Mouse (Mus musculus): ENCODE measurements around the gene Gm2075. TPM values are rescaled to one million over a fixed set of nuclear protein-coding genes. Genes with fewer than 3 reads are reported as not detected.
"Not testable (repeated sequence)": the region's sequence is repeated elsewhere in the genome, so short reads cannot be mapped to it uniquely, and the experiment has no call there.

Gm2075 gene
- polyA plus RNA-seq (2015; fragmentation: Nextera tagmentation; extraction: Ambion mirVana): not detected in 2 replicates

GRCm38 (mm10) chr12:88011548-88011947, at the start of gene Gm2075:
Gene Gm2075, plus strand, starts transcription at chr12:88011848.
- H3K4me3 ChIP-seq (ENCODE audit: low read length); H3K4me1 ChIP-seq (ENCODE audit: control insufficient read depth, insufficient read depth, low read length); H3K36me3 ChIP-seq (ENCODE audit: control insufficient read depth, insufficient read depth, low read length); H3K4me2 ChIP-seq (ENCODE audit: low read depth, low read length); H3K27ac ChIP-seq (ENCODE audit: low read length); H3K27me3 ChIP-seq (replicated peaks; ENCODE audit: control insufficient read depth, insufficient read depth, low read length); H3K9ac ChIP-seq (ENCODE audit: low read depth, low read length); H3K9me3 ChIP-seq (ENCODE audit: control insufficient read depth, low read length); ATAC-seq: not testable (repeated sequence)
- WGBS: no CpG with 5 or more reads among the region's 1 CpGs

GRCm38 (mm10) chr12:87984000-87984399, 27.6 kb upstream of the Gm2075 start:
- H3K9ac ChIP-seq (ENCODE audit: low read depth, low read length); H3K27ac ChIP-seq (ENCODE audit: low read length); H3K9me3 ChIP-seq (ENCODE audit: control insufficient read depth, low read length); H3K4me2 ChIP-seq (ENCODE audit: low read depth, low read length); H3K4me3 ChIP-seq (ENCODE audit: low read length); ATAC-seq; H3K36me3 ChIP-seq (ENCODE audit: control insufficient read depth, insufficient read depth, low read length); H3K4me1 ChIP-seq (ENCODE audit: control insufficient read depth, insufficient read depth, low read length); H3K27me3 ChIP-seq (replicated peaks; ENCODE audit: control insufficient read depth, insufficient read depth, low read length): not testable (repeated sequence)

GRCm38 (mm10) chr12:88004118-88004517, 7.5 kb upstream of the Gm2075 start:
- H3K27ac ChIP-seq (ENCODE audit: low read length); H3K9me3 ChIP-seq (ENCODE audit: control insufficient read depth, low read length); H3K27me3 ChIP-seq (replicated peaks; ENCODE audit: control insufficient read depth, insufficient read depth, low read length); H3K9ac ChIP-seq (ENCODE audit: low read depth, low read length); H3K4me2 ChIP-seq (ENCODE audit: low read depth, low read length); H3K4me3 ChIP-seq (ENCODE audit: low read length); ATAC-seq; H3K36me3 ChIP-seq (ENCODE audit: control insufficient read depth, insufficient read depth, low read length); H3K4me1 ChIP-seq (ENCODE audit: control insufficient read depth, insufficient read depth, low read length): not testable (repeated sequence)
- 58% methylated on average over 3 of the region's 3 CpGs for WGBS

- 70% methylated on average over 1 of the region's 2 CpGs for WGBS
- not testable (repeated sequence) for H3K4me2 ChIP-seq (ENCODE audit: low read depth, low read length); ATAC-seq; H3K36me3 ChIP-seq (ENCODE audit: control insufficient read depth, insufficient read depth, low read length); H3K4me1 ChIP-seq (ENCODE audit: control insufficient read depth, insufficient read depth, low read length); H3K9me3 ChIP-seq (ENCODE audit: control insufficient read depth, low read length); H3K27ac ChIP-seq (ENCODE audit: low read length); H3K27me3 ChIP-seq (replicated peaks; ENCODE audit: control insufficient read depth, insufficient read depth, low read length); H3K9ac ChIP-seq (ENCODE audit: low read depth, low read length); H3K4me3 ChIP-seq (ENCODE audit: low read length)
These were observed 7.0 kb downstream of the Gm2075 start, which contains the start of gene Gm6803 for GRCm38 (mm10) chr12:88018671-88019070. Gene Gm6803, minus strand, starts transcription at chr12:88018771.

- not testable (repeated sequence) for H3K9ac ChIP-seq (ENCODE audit: low read depth, low read length); H3K4me3 ChIP-seq (ENCODE audit: low read length); H3K9me3 ChIP-seq (ENCODE audit: control insufficient read depth, low read length); H3K27me3 ChIP-seq (replicated peaks; ENCODE audit: control insufficient read depth, insufficient read depth, low read length); ATAC-seq; H3K4me2 ChIP-seq (ENCODE audit: low read depth, low read length); H3K27ac ChIP-seq (ENCODE audit: low read length); H3K4me1 ChIP-seq (ENCODE audit: control insufficient read depth, insufficient read depth, low read length); H3K36me3 ChIP-seq (ENCODE audit: control insufficient read depth, insufficient read depth, low read length)
- WGBS: 78% methylated on average over 1 of the region's 1 CpGs
These were observed 15.1 kb downstream of the Gm2075 start, which contains the start of gene Gm2056 for GRCm38 (mm10) chr12:88026704-88027103. Gene Gm2056, plus strand, starts transcription at chr12:88027004.

GRCm38 (mm10) chr12:88032250-88032649, 20.6 kb downstream of the Gm2075 start:
- not testable (repeated sequence) for H3K4me3 ChIP-seq (ENCODE audit: low read length); H3K4me2 ChIP-seq (ENCODE audit: low read depth, low read length); H3K27ac ChIP-seq (ENCODE audit: low read length); ATAC-seq; H3K4me1 ChIP-seq (ENCODE audit: control insufficient read depth, insufficient read depth, low read length); H3K36me3 ChIP-seq (ENCODE audit: control insufficient read depth, insufficient read depth, low read length); H3K27me3 ChIP-seq (replicated peaks; ENCODE audit: control insufficient read depth, insufficient read depth, low read length); H3K9me3 ChIP-seq (ENCODE audit: control insufficient read depth, low read length); H3K9ac ChIP-seq (ENCODE audit: low read depth, low read length)
- 93% methylated on average over 5 of the region's 5 CpGs for WGBS

GRCm38 (mm10) chr12:88039062-88039461, 27.4 kb downstream of the Gm2075 start:
- not testable (repeated sequence) for ATAC-seq; H3K27me3 ChIP-seq (replicated peaks; ENCODE audit: control insufficient read depth, insufficient read depth, low read length); H3K9ac ChIP-seq (ENCODE audit: low read depth, low read length); H3K4me2 ChIP-seq (ENCODE audit: low read depth, low read length); H3K9me3 ChIP-seq (ENCODE audit: control insufficient read depth, low read length); H3K36me3 ChIP-seq (ENCODE audit: control insufficient read depth, insufficient read depth, low read length); H3K4me3 ChIP-seq (ENCODE audit: low read length); H3K4me1 ChIP-seq (ENCODE audit: control insufficient read depth, insufficient read depth, low read length); H3K27ac ChIP-seq (ENCODE audit: low read length)

- WGBS: 85% methylated on average over 1 of the region's 1 CpGs
- H3K9me3 ChIP-seq (ENCODE audit: control insufficient read depth, low read length); H3K4me2 ChIP-seq (ENCODE audit: low read depth, low read length); ATAC-seq; H3K36me3 ChIP-seq (ENCODE audit: control insufficient read depth, insufficient read depth, low read length); H3K27ac ChIP-seq (ENCODE audit: low read length); H3K9ac ChIP-seq (ENCODE audit: low read depth, low read length); H3K27me3 ChIP-seq (replicated peaks; ENCODE audit: control insufficient read depth, insufficient read depth, low read length); H3K4me1 ChIP-seq (ENCODE audit: control insufficient read depth, insufficient read depth, low read length); H3K4me3 ChIP-seq (ENCODE audit: low read length): not testable (repeated sequence)
These were observed 28.1 kb downstream of the Gm2075 start for GRCm38 (mm10) chr12:88039703-88040102.

- not testable (repeated sequence) for H3K4me1 ChIP-seq (ENCODE audit: control insufficient read depth, insufficient read depth, low read length); H3K9me3 ChIP-seq (ENCODE audit: control insufficient read depth, low read length); ATAC-seq; H3K27ac ChIP-seq (ENCODE audit: low read length); H3K4me3 ChIP-seq (ENCODE audit: low read length); H3K27me3 ChIP-seq (replicated peaks; ENCODE audit: control insufficient read depth, insufficient read depth, low read length); H3K4me2 ChIP-seq (ENCODE audit: low read depth, low read length); H3K9ac ChIP-seq (ENCODE audit: low read depth, low read length); H3K36me3 ChIP-seq (ENCODE audit: control insufficient read depth, insufficient read depth, low read length)
- 61% methylated on average over 1 of the region's 1 CpGs for WGBS
These were observed 33.6 kb downstream of the Gm2075 start for GRCm38 (mm10) chr12:88045226-88045625.

Data from intestine, embryonic 16.5 days (tissue).